Mouse (Mus musculus): ENCODE data around the gene Gm20838. TPM values are rescaled to one million over a fixed set of nuclear protein-coding genes. Genes with fewer than 3 reads are reported as not detected.
"Not testable (repeated sequence)": the region's sequence is repeated elsewhere in the genome, so short reads cannot be mapped to it uniquely, and the experiment has no call there.

Gm20838 gene
- not detected for total RNA-seq (2022)

GRCm38 (mm10) chrY:33543064-33543463 lies at the start of gene Gm20838:
Gm20838 (minus strand) TSS chrY:33543164.
- not testable (repeated sequence) for DNase-seq

Data from adrenal gland, adult 8-10 months (tissue).